Mouse (Mus musculus) liver, adult 2 months (tissue): ENCODE data around the gene Timm10.

Source experiments
- CTCF ChIP-seq: fragments of 200-500 bp; IDR thresholded peaks from 2 replicates; pipeline ENCODE4 v1.5.1; 2011; ENCODE audit warnings: low read depth, low read length, control low read depth
- POLR2A ChIP-seq: fragments of 200-500 bp; IDR thresholded peaks from 2 replicates; pipeline ENCODE4 v1.6.1; 2011; ENCODE audit warnings: low read length, control low read depth; ENCODE audit not compliant: insufficient read depth; ENCODE audit errors: extremely low read depth

- TF ChIP-seq POLR2A (no peak), CTCF (peak; percentile 91)
These were observed 41.7 kb downstream of the Timm10 start for GRCm38 (mm10) chr2:84868521-84868943.
